In genomic region chr12:90063443-90063842, GRCm38 (mm10) we compare ENCODE assay signal across 28 mouse cellular contexts.
DNase-seq lines count a peak whose midpoint lies in the region; ATAC-seq lines count a peak whose summit lies in the region.
"Had no signal": no experiment of that assay in that cellular context is flagged by ENCODE, and none has a peak within 500 bp of the region (broad histone marks: within the 10 kb centered on the region; RNA-seq: fewer than 3 reads in every experiment).

No protein-coding gene starts in this region.

- H3K36me3 ChIP-seq in midbrain, embryonic 14.5 days (ENCODE audit: control insufficient read depth, insufficient read depth, low read length): no peaks in the 10 kb centered on the region
- H3K36me3 ChIP-seq in midbrain, embryonic 15.5 days (replicated peaks): no peaks in the 10 kb centered on the region
- no peaks in the 10 kb centered on the region for H3K36me3 ChIP-seq in intestine, embryonic 16.5 days (ENCODE audit: control insufficient read depth, insufficient read depth, low read length)
- H3K36me3 ChIP-seq: forebrain, embryonic 15.5 days; heart, embryonic 12.5 days; kidney, embryonic 15.5 days; limb, embryonic 13.5 days; lung, embryonic 15.5 days; midbrain, embryonic 10.5 days had no signal

- H3K4me2 ChIP-seq in midbrain, embryonic 14.5 days (ENCODE audit: low read length): no peak overlapping the region
- H3K4me2 ChIP-seq in midbrain, embryonic 15.5 days: no peak overlapping the region
- no peak overlapping the region for H3K4me2 ChIP-seq in intestine, embryonic 16.5 days (ENCODE audit: low read depth, low read length)
- H3K4me2 ChIP-seq: forebrain, embryonic 15.5 days; heart, embryonic 12.5 days; hindbrain, embryonic 14.5 days; kidney, embryonic 15.5 days; limb, embryonic 13.5 days; liver, embryonic 11.5 days; lung, embryonic 15.5 days had no signal

- no peak overlapping the region for H3K9ac ChIP-seq in midbrain, embryonic 14.5 days (replicated peaks; ENCODE audit: low read length)
- H3K9ac ChIP-seq in midbrain, embryonic 15.5 days: no peak overlapping the region
- no peak overlapping the region for H3K9ac ChIP-seq in intestine, embryonic 16.5 days (ENCODE audit: low read depth, low read length)
- H3K9ac ChIP-seq: forebrain, embryonic 15.5 days; heart, embryonic 12.5 days; hindbrain, embryonic 14.5 days; kidney, embryonic 15.5 days; limb, embryonic 13.5 days; lung, embryonic 15.5 days had no signal

- no peaks in the 10 kb centered on the region for H3K27me3 ChIP-seq in midbrain, embryonic 14.5 days (ENCODE audit: control insufficient read depth, insufficient read depth, low read length)
- H3K27me3 ChIP-seq in midbrain, embryonic 15.5 days (replicated peaks): no peaks in the 10 kb centered on the region
- H3K27me3 ChIP-seq in intestine, embryonic 16.5 days (replicated peaks; ENCODE audit: control insufficient read depth, insufficient read depth, low read length): no peaks in the 10 kb centered on the region
- H3K27me3 ChIP-seq: CH12.LX; forebrain, embryonic 15.5 days; heart, embryonic 12.5 days; kidney, embryonic 15.5 days; limb, embryonic 13.5 days; lung, embryonic 15.5 days had no signal

- 0 out of 2 replicates have a peak, but pooled peaks cover 2% of the 10 kb centered on the region for H3K4me1 ChIP-seq in midbrain, embryonic 14.5 days (ENCODE audit: control insufficient read depth, insufficient read depth, low read length)
- H3K4me1 ChIP-seq in midbrain, embryonic 15.5 days: peaks cover 3% of the 10 kb centered on the region; the same call in 1 of the 2 replicates
- no peaks in the 10 kb centered on the region for H3K4me1 ChIP-seq in intestine, embryonic 16.5 days (ENCODE audit: control insufficient read depth, insufficient read depth, low read length)
- H3K4me1 ChIP-seq: kidney, embryonic 15.5 days; lung, embryonic 15.5 days had no signal

- no peak for DNase-seq in cerebellum, postnatal 4 days (ENCODE audit: low spot score in 2 of 2)
- peak; percentile 6 for DNase-seq in midbrain, embryonic 14.5 days
- peak; percentile 27 for DNase-seq in cerebellum, adult 8-10 months
- no peak for DNase-seq in thymus, postnatal 36 days
- DNase-seq: adrenal gland, adult 2 months; adrenal gland, postnatal 36 days; gastrocnemius, adult 2 months; gastrocnemius, postnatal 36 days; heart, adult 18-20 months; heart, postnatal 4 days; kidney, adult 18-20 months; kidney, postnatal 25 days; right cerebral cortex, postnatal 25 days; thymus, adult 18-20 months had no signal

- no peak overlapping the region for H3K4me3 ChIP-seq in midbrain, embryonic 14.5 days (replicated peaks; ENCODE audit: low read depth, low read length)
- no peak overlapping the region for H3K4me3 ChIP-seq in midbrain, embryonic 15.5 days
- no peak overlapping the region for H3K4me3 ChIP-seq in intestine, embryonic 16.5 days (ENCODE audit: low read length)
- H3K4me3 ChIP-seq: forebrain, embryonic 15.5 days; gastrocnemius, adult 2 months; heart, embryonic 12.5 days; kidney, embryonic 15.5 days; limb, embryonic 13.5 days; lung, embryonic 15.5 days; midbrain, embryonic 10.5 days had no signal

- no peak overlapping the region for H3K27ac ChIP-seq in midbrain, embryonic 14.5 days (replicated peaks; ENCODE audit: low read depth, low read length)
- no peak overlapping the region for H3K27ac ChIP-seq in midbrain, embryonic 15.5 days
- H3K27ac ChIP-seq in intestine, embryonic 16.5 days (ENCODE audit: low read length): no peak overlapping the region
- H3K27ac ChIP-seq: forebrain, embryonic 15.5 days; gastrocnemius, adult 2 months; hindbrain, embryonic 14.5 days; kidney, embryonic 15.5 days; limb, embryonic 13.5 days; lung, embryonic 15.5 days; midbrain, embryonic 10.5 days had no signal

- WGBS in midbrain, embryonic 14.5 days: 64% methylated on average over 2 of the region's 2 CpGs
- WGBS in midbrain, embryonic 15.5 days: 62% methylated on average over 2 of the region's 2 CpGs
- 91% methylated on average over 2 of the region's 2 CpGs for WGBS in intestine, embryonic 16.5 days

- ATAC-seq in cerebellum, adult (ENCODE audit: insufficient number of reproducible peaks, low FRiP score, low TSS enrichment): 0 out of 2 replicates have a peak, but pooled peaks have one; percentile 47
- ATAC-seq in midbrain, embryonic 14.5 days (ENCODE audit: low FRiP score, low TSS enrichment): no peak
- no peak for ATAC-seq in midbrain, embryonic 15.5 days (replicated peaks)
- ATAC-seq in intestine, embryonic 16.5 days: no peak
- ATAC-seq: activated CD4-positive, CD25-positive, alpha-beta regulatory T cell, adult 4 months; forebrain, embryonic 15.5 days; inflammation-experienced regulatory T-cells, adult 6 months had no signal

- no peaks in the 10 kb centered on the region for H3K9me3 ChIP-seq in midbrain, embryonic 14.5 days (ENCODE audit: control insufficient read depth, low read length)
- H3K9me3 ChIP-seq in midbrain, embryonic 15.5 days: no peaks in the 10 kb centered on the region
- no peaks in the 10 kb centered on the region for H3K9me3 ChIP-seq in intestine, embryonic 16.5 days (ENCODE audit: control insufficient read depth, low read length)
- H3K9me3 ChIP-seq: forebrain, embryonic 15.5 days; heart, embryonic 12.5 days; kidney, embryonic 15.5 days; limb, embryonic 13.5 days; lung, embryonic 15.5 days; midbrain, embryonic 10.5 days had no signal

Comparison
In these comparisons a context has a peak if more than half of its experiments do, and no peak if none do; other contexts are left out.
1. DNase-seq: peak in midbrain, embryonic 14.5 days (single experiment) and cerebellum, adult 8-10 months (single experiment); none in cerebellum, postnatal 4 days (0 of 2) and thymus, postnatal 36 days (0 of 2).